In genomic region chr1:94078835-94079440, GRCm38 (mm10) we compare ENCODE assay signal across 9 mouse cellular contexts. TPM values are rescaled to one million over a fixed set of nuclear protein-coding genes. Genes with fewer than 3 reads are reported as not detected.
DNase-seq lines count a peak whose midpoint lies in the region; ATAC-seq and TF ChIP-seq lines count a peak whose summit lies in the region.
"Had no signal": no experiment of that assay in that cellular context is flagged by ENCODE, and none has a peak within 500 bp of the region (broad histone marks: within the 10 kb centered on the region; RNA-seq: fewer than 3 reads in every experiment).

No protein-coding gene starts in this region.

- no peak for TF ChIP-seq EP300 in ES-Bruce4 (IDR thresholded peaks at IDR 0.05; ENCODE audit: insufficient read depth, low read depth, low read length)

- H3K27ac ChIP-seq in ES-Bruce4 (ENCODE audit: insufficient read depth, low read length): no peak overlapping the region
- no peak overlapping the region for H3K27ac ChIP-seq in forebrain, postnatal 0 days (ENCODE audit: low read depth, low read length)
- no peak overlapping the region for H3K27ac ChIP-seq in hindbrain, embryonic 10.5 days
- no peak overlapping the region for H3K27ac ChIP-seq in lung, embryonic 16.5 days (ENCODE audit: low read length)
- H3K27ac ChIP-seq: macrophage had no signal

- H3K36me3 ChIP-seq in ES-Bruce4 (ENCODE audit: control insufficient read depth, insufficient read depth, low read length, poor library complexity, severe bottlenecking): no peaks in the 10 kb centered on the region
- no peaks in the 10 kb centered on the region for H3K36me3 ChIP-seq in forebrain, postnatal 0 days (ENCODE audit: insufficient read depth)
- no peaks in the 10 kb centered on the region for H3K36me3 ChIP-seq in hindbrain, embryonic 10.5 days
- no peaks in the 10 kb centered on the region for H3K36me3 ChIP-seq in lung, embryonic 16.5 days (ENCODE audit: control insufficient read depth, insufficient read depth, low read length)

- H3K4me1 ChIP-seq in ES-Bruce4 (ENCODE audit: control insufficient read depth, insufficient read depth, low read length): no peaks in the 10 kb centered on the region
- no peaks in the 10 kb centered on the region for H3K4me1 ChIP-seq in forebrain, postnatal 0 days (ENCODE audit: insufficient read depth)
- no peaks in the 10 kb centered on the region for H3K4me1 ChIP-seq in hindbrain, embryonic 10.5 days (replicated peaks)
- H3K4me1 ChIP-seq in lung, embryonic 16.5 days (replicated peaks; ENCODE audit: control insufficient read depth, insufficient read depth, low read length): no peaks in the 10 kb centered on the region

- H3K27me3 ChIP-seq in ES-Bruce4 (ENCODE audit: control insufficient read depth, insufficient read depth, low read length, poor library complexity, severe bottlenecking): no peaks in the 10 kb centered on the region
- H3K27me3 ChIP-seq in forebrain, postnatal 0 days (ENCODE audit: insufficient read depth, low read length): no peaks in the 10 kb centered on the region
- peaks cover 10% of the 10 kb centered on the region; the same call in 1 of the 2 replicates for H3K27me3 ChIP-seq in hindbrain, embryonic 10.5 days (ENCODE audit: insufficient read depth, poor library complexity, severe bottlenecking)
- no peaks in the 10 kb centered on the region for H3K27me3 ChIP-seq in lung, embryonic 16.5 days (ENCODE audit: control insufficient read depth, insufficient read depth, low read depth, low read length)

- no peak overlapping the region for H3K9ac ChIP-seq in ES-Bruce4 (ENCODE audit: low read depth, poor library complexity, severe bottlenecking)
- H3K9ac ChIP-seq in forebrain, postnatal 0 days: no peak overlapping the region
- no peak overlapping the region for H3K9ac ChIP-seq in lung, embryonic 16.5 days (ENCODE audit: low read length)

- TF ChIP-seq POLR2A in ES-Bruce4 (IDR thresholded peaks at IDR 0.05; ENCODE audit: insufficient read depth, low read length): no peak

- ATAC-seq in cerebellum, adult (ENCODE audit: insufficient number of reproducible peaks, low FRiP score, low TSS enrichment): peak; percentile 91
- peak; percentile 96 for ATAC-seq in forebrain, postnatal 0 days
- peak; percentile 84 for ATAC-seq in lung, embryonic 16.5 days (ENCODE audit: low read depth)

- 3% methylated on average over 9 of the region's 9 CpGs for WGBS in forebrain, postnatal 0 days
- 5% methylated on average over 9 of the region's 9 CpGs for WGBS in hindbrain, embryonic 10.5 days
- WGBS in lung, embryonic 16.5 days: 2% methylated on average over 9 of the region's 9 CpGs

- no peak overlapping the region for H3K4me3 ChIP-seq in ES-Bruce4 (ENCODE audit: low read depth, low read length)
- H3K4me3 ChIP-seq in forebrain, postnatal 0 days (ENCODE audit: low read depth, low read length): no peak overlapping the region
- no peak overlapping the region for H3K4me3 ChIP-seq in hindbrain, embryonic 10.5 days
- no peak overlapping the region for H3K4me3 ChIP-seq in lung, embryonic 16.5 days (ENCODE audit: low read length)

- no peaks in the 10 kb centered on the region for H3K9me3 ChIP-seq in ES-Bruce4 (replicated peaks; ENCODE audit: control insufficient read depth, insufficient read depth, low read length, poor library complexity, severe bottlenecking)
- H3K9me3 ChIP-seq in forebrain, postnatal 0 days (ENCODE audit: low read length): no peaks in the 10 kb centered on the region
- no peaks in the 10 kb centered on the region for H3K9me3 ChIP-seq in hindbrain, embryonic 10.5 days
- no peaks in the 10 kb centered on the region for H3K9me3 ChIP-seq in lung, embryonic 16.5 days (ENCODE audit: control insufficient read depth, low read length)

- DNase-seq in forebrain, postnatal 0 days: peak; percentile 94
- DNase-seq in hindbrain, embryonic 10.5 days (ENCODE audit: low spot score): peak; percentile 80
- DNase-seq in layer of hippocampus, adult 9-10 months (ENCODE audit: low spot score): peak; percentile 98
- peak; percentile 86 for DNase-seq in ovary, postnatal 36 days (ENCODE audit: low spot score)
- DNase-seq in thymus, postnatal 14 days: peak; percentile 91

- peak; percentile 83 for TF ChIP-seq CTCF in ES-Bruce4 (IDR thresholded peaks at IDR 0.05; ENCODE audit: low read depth, low read length)
- peak; percentile 95 for TF ChIP-seq CTCF in forebrain, postnatal 0 days (IDR thresholded peaks at IDR 0.05; ENCODE audit: low read depth)

- H3K4me2 ChIP-seq in forebrain, postnatal 0 days (ENCODE audit: low read depth): no peak overlapping the region
- H3K4me2 ChIP-seq in lung, embryonic 16.5 days (ENCODE audit: low read depth, low read length): no peak overlapping the region

RNA-seq across cellular contexts. Expression of gene Pdcd1, which starts 26.6 kb away (rescaled TPM):
- polyA plus RNA-seq in ES-Bruce4 (2011; ENCODE audit: insufficient read depth, insufficient read length, low read depth, missing spikeins): not detected in 2 replicates
- 0.08 TPM in 1 of 2 replicates, not detected in the other for total RNA-seq in forebrain, postnatal 0 days (2014; rRNA removed)
- not detected in 2 replicates for polyA plus RNA-seq in forebrain, postnatal 0 days (2015; fragmentation: Nextera tagmentation; extraction: Ambion mirVana)
- 0.08 TPM in 1 of 2 replicates, not detected in the other for polyA plus RNA-seq in hindbrain, embryonic 10.5 days (2016; fragmentation: Nextera tagmentation; extraction: Ambion mirVana)
- polyA plus RNA-seq in lung, embryonic 16.5 days (2015; fragmentation: Nextera tagmentation; extraction: Ambion mirVana): 0.30 and 0.43 TPM in 2 replicates
- polyA plus RNA-seq: macrophage had no signal

RNA-seq across cellular contexts. Expression of gene Neu4, which starts 58.7 kb away (rescaled TPM):
- not detected in 2 replicates for polyA plus RNA-seq in ES-Bruce4 (2011; ENCODE audit: insufficient read depth, insufficient read length, low read depth, missing spikeins)
- 0.05 and 0.77 TPM in 2 replicates for total RNA-seq in forebrain, postnatal 0 days (2014; rRNA removed)
- 0.10 and 0.27 TPM in 2 replicates for polyA plus RNA-seq in forebrain, postnatal 0 days (2015; fragmentation: Nextera tagmentation; extraction: Ambion mirVana)
- not detected in 2 replicates for polyA plus RNA-seq in hindbrain, embryonic 10.5 days (2016; fragmentation: Nextera tagmentation; extraction: Ambion mirVana)
- not detected in 2 replicates for polyA plus RNA-seq in lung, embryonic 16.5 days (2015; fragmentation: Nextera tagmentation; extraction: Ambion mirVana)
- polyA plus RNA-seq: macrophage had no signal
